Mouse (Mus musculus) heart, adult 18-20 months (tissue): ENCODE results near the gene Ift81. TPM values are rescaled to one million over a fixed set of nuclear protein-coding genes. Genes with fewer than 3 reads are reported as not detected.

Experiments used
- total RNA-seq, 2 experiments: library from RNA; stranded (reverse); gene quantifications; 2 replicates each; pipeline ENCODE4 v1.2.3; 2021

Ift81 gene
- total RNA-seq, 2 experiments from 2014 or later: 68.8 to 69.9 TPM

Other genes with a start within 250 kb of the Ift81 start
- gene Gpn3, start 242.6 kb downstream of the Ift81 start, total RNA-seq: 10 to 100 TPM; 31.8 to 33.0 TPM
- gene Fam216a, start 242.2 kb downstream of the Ift81 start, total RNA-seq: 10 to 100 TPM in 1 of 2 experiments, 1 to 10 TPM in 1; 9.7 to 11.9 TPM
- gene Arpc3, start 222.6 kb downstream of the Ift81 start, total RNA-seq: 10 to 100 TPM; 92.8 to 97.7 TPM
- gene Anapc7, start 192.8 kb downstream of the Ift81 start, total RNA-seq: 10 to 100 TPM; 31.8 to 32.4 TPM
- gene Atp2a2, start 112.3 kb downstream of the Ift81 start, total RNA-seq: over 10,000 TPM; 12,284 to 12,648 TPM
- gene P2rx7, start 29.4 kb upstream of the Ift81 start, total RNA-seq: 1 to 10 TPM; 2.9 to 3.1 TPM
- 10 to 100 TPM; 21.4 to 21.5 TPM for gene P2rx4, start 93.0 kb upstream of the Ift81 start, total RNA-seq
- 10 to 100 TPM in 1 of 2 experiments, 1 to 10 TPM in 1; 8.6 to 12.1 TPM for gene Camkk2, start 164.9 kb upstream of the Ift81 start, total RNA-seq
- 100 to 1,000 TPM; 156 to 162 TPM for gene Anapc5, start 206.8 kb upstream of the Ift81 start, total RNA-seq
- 10 to 100 TPM; 28.8 to 31.7 TPM for gene Rnf34, start 235.5 kb upstream of the Ift81 start, total RNA-seq